Mouse (Mus musculus) neural tube, embryonic 11.5 days (tissue): ENCODE results near the gene Magi3. TPM values are rescaled to one million over a fixed set of nuclear protein-coding genes. Genes with fewer than 3 reads are reported as not detected.

ENCODE experiments used
- ATAC-seq: fragments of 200-750 bp; cut with Nextera tagmentation; 2 replicates; pipeline ENCODE4 v1.8.0; 2017; ENCODE audit warnings: moderate number of reproducible peaks, mild to moderate bottlenecking, moderate TSS enrichment, moderate library complexity; ENCODE audit not compliant: insufficient read depth, low FRiP score, low TSS enrichment
- DNase-seq: peaks from one replicate; pipeline ENCODE4 v3.0.0-alpha.2; 2015; ENCODE audit warnings: low spot score
- H3K27ac ChIP-seq: fragments of 300-500 bp; sonication (generic); 2 replicates; pipeline ENCODE4 v1.5.1; 2014; ENCODE audit warnings: low read depth, mild to moderate bottlenecking, low read length
- H3K27me3 ChIP-seq: fragments of 300-500 bp; sonication (generic); 2 replicates; pipeline ENCODE4 v1.6.1; 2014; ENCODE audit warnings: mild to moderate bottlenecking, low read length, mixed read lengths; ENCODE audit not compliant: control insufficient read depth, insufficient read depth
- H3K36me3 ChIP-seq: fragments of 300-500 bp; sonication (generic); 2 replicates; pipeline ENCODE4 v1.6.1; 2014; ENCODE audit warnings: mild to moderate bottlenecking, low read length, moderate library complexity, mixed read lengths; ENCODE audit not compliant: control insufficient read depth, insufficient read depth
- H3K4me1 ChIP-seq: fragments of 300-500 bp; sonication (generic); 2 replicates; pipeline ENCODE4 v1.6.1; 2014; ENCODE audit warnings: low read length, mixed read lengths; ENCODE audit not compliant: control insufficient read depth, insufficient read depth
- H3K4me2 ChIP-seq: fragments of 300-500 bp; sonication (generic); 2 replicates; pipeline ENCODE4 v1.6.1; 2014; ENCODE audit warnings: low read depth, mild to moderate bottlenecking, moderate library complexity
- H3K4me3 ChIP-seq: fragments of 300-500 bp; sonication (generic); 2 replicates; pipeline ENCODE4 v1.5.1; 2014; ENCODE audit warnings: low read depth, low read length
- H3K9ac ChIP-seq: fragments of 300-500 bp; sonication (generic); 2 replicates; pipeline ENCODE4 v1.6.1; 2014; ENCODE audit warnings: mild to moderate bottlenecking, low read length
- H3K9me3 ChIP-seq: fragments of 300-500 bp; sonication (generic); 2 replicates; pipeline ENCODE4 v1.6.1; 2016; ENCODE audit warnings: low read length; ENCODE audit not compliant: control insufficient read depth
- WGBS: fragments of 180-500 bp; shearing (Covaris S2); extraction: QIAGEN DNeasy Blood & Tissue Kit; methylation state at CpG from one replicate; pipeline ENCODE4 v1.1.7; 2014; 5-methylcytosine and 5-hydroxymethylcytosine counted together
- polyA plus RNA-seq: library from polyadenylated mRNA; unstranded; fragments of >200 nt; fragmentation: Nextera tagmentation; extraction: Ambion mirVana; gene quantifications from 2 replicates; pipeline ENCODE4 v1.2.1, GENCODE M21; 2014

Magi3 gene
- polyA plus RNA-seq, 1 experiment from 2014 or later: 5.5 TPM

DNA sequence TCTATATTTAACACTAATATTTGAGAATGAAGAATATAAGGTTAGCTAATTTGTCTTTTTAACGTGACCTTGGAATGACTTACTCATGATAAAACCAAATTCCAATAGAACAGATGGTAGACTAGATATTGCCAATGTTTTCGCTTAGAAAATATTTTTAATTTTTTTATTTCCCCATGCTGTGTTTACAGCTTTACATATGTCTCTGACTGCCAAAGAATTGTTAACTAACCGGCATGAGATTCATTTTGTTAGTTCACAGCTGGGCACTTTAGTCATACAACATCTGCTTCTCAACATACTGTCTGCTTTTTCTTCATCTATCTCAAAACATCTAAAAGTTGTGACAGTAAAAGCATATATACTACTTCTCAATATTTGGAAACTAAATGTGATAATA lies 58.8 kb downstream of the Magi3 start:
- Histone ChIP-seq H3K4me3 (no peak overlapping the region), H3K9me3 (no peaks in the 10 kb centered on the region), H3K4me1 (no peaks in the 10 kb centered on the region), H3K9ac (no peak overlapping the region), H3K4me2 (no peak overlapping the region), H3K27me3 (no peaks in the 10 kb centered on the region), H3K27ac (no peak overlapping the region), H3K36me3 (no peaks in the 10 kb centered on the region)
- ATAC-seq: no peak
- WGBS: 92% methylated on average over 3 of the region's 3 CpGs
- no peak for DNase-seq

DNA sequence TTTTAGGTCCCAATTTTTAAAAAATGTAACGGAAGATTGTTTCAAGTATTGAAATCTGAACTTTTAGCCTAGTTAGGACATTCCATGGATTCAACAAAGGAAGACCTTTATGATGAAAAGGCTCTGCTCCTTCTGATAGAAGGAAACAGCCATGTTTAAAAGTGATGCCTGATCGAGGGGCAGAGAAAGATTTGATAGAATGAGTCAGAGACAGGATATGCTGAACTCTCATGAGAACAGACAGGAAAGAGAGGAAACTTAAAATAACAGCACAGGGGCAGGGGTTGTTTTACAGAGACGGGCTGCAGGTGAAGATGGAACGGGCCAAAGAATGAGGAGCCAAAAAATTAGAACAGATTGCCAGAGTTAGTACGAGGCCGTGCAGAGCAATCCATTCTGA lies 59.6 kb downstream of the Magi3 start:
- Histone ChIP-seq H3K4me3 (no peak overlapping the region), H3K36me3 (no peaks in the 10 kb centered on the region), H3K4me1 (no peaks in the 10 kb centered on the region), H3K9me3 (no peaks in the 10 kb centered on the region), H3K4me2 (no peak overlapping the region), H3K9ac (no peak overlapping the region), H3K27me3 (no peaks in the 10 kb centered on the region), H3K27ac (no peak overlapping the region)
- DNase-seq: no peak
- no peak for ATAC-seq
- 75% methylated on average over 6 of the region's 6 CpGs for WGBS

DNA sequence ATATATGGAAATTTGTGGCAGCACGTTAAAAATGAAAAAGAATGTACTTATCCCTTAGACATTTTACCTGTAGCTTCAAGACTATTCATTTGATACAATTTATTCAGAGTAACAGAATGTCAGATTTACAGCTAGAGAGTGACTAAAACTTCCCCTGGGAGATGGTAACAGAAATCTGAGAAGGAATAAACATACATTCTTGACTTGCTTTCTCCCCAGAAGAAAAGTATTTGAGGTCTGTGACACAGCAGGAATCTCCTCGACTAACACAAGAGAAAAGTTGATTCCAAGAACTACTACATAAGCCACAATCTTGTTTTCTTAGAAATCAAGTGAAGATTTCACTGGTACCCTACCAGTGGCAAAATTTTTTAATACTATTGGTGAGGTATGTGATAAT lies 70.0 kb downstream of the Magi3 start:
- Histone ChIP-seq H3K36me3 (no peaks in the 10 kb centered on the region), H3K4me3 (no peak overlapping the region), H3K9ac (no peak overlapping the region), H3K4me1 (no peaks in the 10 kb centered on the region), H3K9me3 (no peaks in the 10 kb centered on the region), H3K27ac (no peak overlapping the region), H3K4me2 (no peak overlapping the region), H3K27me3 (no peaks in the 10 kb centered on the region)
- WGBS: 75% methylated on average over 2 of the region's 2 CpGs
- ATAC-seq (no peak), DNase-seq (no peak)

DNA sequence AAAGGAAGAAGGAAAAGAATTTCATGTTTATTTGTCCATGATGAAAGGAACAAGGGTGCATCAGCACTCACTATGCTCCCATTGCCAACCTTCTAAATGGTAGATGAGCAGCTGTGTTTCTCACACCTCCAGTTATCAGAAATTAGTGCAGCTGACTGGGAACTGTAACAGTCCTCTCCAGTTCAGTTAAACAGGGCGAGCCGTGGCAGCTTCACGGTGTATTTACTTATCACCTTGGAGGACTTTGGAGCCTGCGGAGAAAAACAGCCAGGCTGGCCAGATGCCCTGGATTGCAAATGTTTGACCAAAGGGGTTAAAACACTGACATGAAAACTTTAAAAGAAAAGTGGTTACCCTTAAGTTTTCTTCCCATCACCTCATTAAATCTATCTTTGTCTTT lies 77.8 kb downstream of the Magi3 start:
- H3K4me3 ChIP-seq: no peak overlapping the region
- no peak overlapping the region for H3K4me2 ChIP-seq
- H3K4me1 ChIP-seq: no peaks in the 10 kb centered on the region
- WGBS: 32% methylated on average over 4 of the region's 4 CpGs
- no peak overlapping the region for H3K27ac ChIP-seq
- DNase-seq (no peak), ATAC-seq (no peak)
- H3K27me3 ChIP-seq: no peaks in the 10 kb centered on the region
- no peak overlapping the region for H3K9ac ChIP-seq
- no peaks in the 10 kb centered on the region for H3K9me3 ChIP-seq
- H3K36me3 ChIP-seq: no peaks in the 10 kb centered on the region

- DNase-seq (no peak), ATAC-seq (no peak)
- WGBS: 92% methylated on average over 4 of the region's 4 CpGs
Measured at GRCm38 (mm10) chr3:104138953-104139450, 81.2 kb downstream of the Magi3 start.

DNA sequence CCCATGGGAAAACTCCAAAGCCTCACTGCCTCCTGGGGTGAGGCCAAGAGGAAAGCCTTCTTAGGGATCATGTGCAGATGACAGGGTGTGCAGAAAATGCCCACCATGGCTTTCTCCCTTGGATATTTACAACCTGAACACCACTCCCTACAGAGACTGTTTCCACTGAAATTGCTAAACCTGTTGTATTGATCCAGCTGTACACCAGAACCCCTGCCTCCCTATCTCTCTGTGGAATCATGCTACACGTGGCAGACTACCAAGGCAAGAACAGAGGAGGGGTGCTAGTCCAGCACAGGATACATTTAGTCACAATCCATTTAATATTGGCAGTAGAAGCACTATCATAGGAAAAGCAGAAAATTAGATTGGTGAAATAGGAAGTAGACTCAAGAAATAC lies 94.5 kb downstream of the Magi3 start:
- DNase-seq (no peak), ATAC-seq (no peak)
- 73% methylated on average over 1 of the region's 1 CpGs for WGBS
- H3K36me3 ChIP-seq: no peaks in the 10 kb centered on the region
- H3K4me3 ChIP-seq: no peak overlapping the region
- no peak overlapping the region for H3K9ac ChIP-seq
- H3K4me2 ChIP-seq: no peak overlapping the region
- H3K27me3 ChIP-seq: no peaks in the 10 kb centered on the region
- no peaks in the 10 kb centered on the region for H3K4me1 ChIP-seq
- no peak overlapping the region for H3K27ac ChIP-seq
- no peaks in the 10 kb centered on the region for H3K9me3 ChIP-seq

More at GRCm38 (mm10) chr3:104138953-104139450, 81.2 kb downstream of the Magi3 start:
- Histone ChIP-seq H3K27me3 (no peaks in the 10 kb centered on the region), H3K9me3 (no peaks in the 10 kb centered on the region), H3K36me3 (no peaks in the 10 kb centered on the region), H3K4me3 (no peak overlapping the region), H3K4me1 (no peaks in the 10 kb centered on the region), H3K4me2 (no peak overlapping the region), H3K27ac (no peak overlapping the region), H3K9ac (no peak overlapping the region)

- Histone ChIP-seq H3K4me1 (no peaks in the 10 kb centered on the region), H3K9ac (no peak overlapping the region), H3K9me3 (no peaks in the 10 kb centered on the region), H3K36me3 (no peaks in the 10 kb centered on the region), H3K27ac (no peak overlapping the region), H3K27me3 (no peaks in the 10 kb centered on the region), H3K4me2 (no peak overlapping the region), H3K4me3 (no peak overlapping the region)
- ATAC-seq (no peak), DNase-seq (no peak)
- 93% methylated on average over 1 of the region's 1 CpGs for WGBS
Measured at GRCm38 (mm10) chr3:104123846-104124245, 96.3 kb downstream of the Magi3 start.

- Histone ChIP-seq H3K4me2 (no peak overlapping the region), H3K27me3 (no peaks in the 10 kb centered on the region), H3K9me3 (no peaks in the 10 kb centered on the region), H3K9ac (no peak overlapping the region), H3K36me3 (no peaks in the 10 kb centered on the region), H3K27ac (no peak overlapping the region), H3K4me3 (no peak overlapping the region), H3K4me1 (no peaks in the 10 kb centered on the region)
- 82% methylated on average over 3 of the region's 3 CpGs for WGBS
- DNase-seq (no peak), ATAC-seq (no peak)
Measured at GRCm38 (mm10) chr3:104109478-104109877, 110.7 kb downstream of the Magi3 start.

GRCm38 (mm10) chr3:104104942-104105341 lies 115.2 kb downstream of the Magi3 start:
- no peaks in the 10 kb centered on the region for H3K36me3 ChIP-seq
- WGBS: 66% methylated on average over 1 of the region's 1 CpGs
- no peaks in the 10 kb centered on the region for H3K9me3 ChIP-seq
- no peak for ATAC-seq
- no peak for DNase-seq
- H3K4me1 ChIP-seq: no peaks in the 10 kb centered on the region
- no peak overlapping the region for H3K4me2 ChIP-seq
- no peaks in the 10 kb centered on the region for H3K27me3 ChIP-seq
- H3K9ac ChIP-seq: no peak overlapping the region
- no peak overlapping the region for H3K27ac ChIP-seq
- no peak overlapping the region for H3K4me3 ChIP-seq
